Mouse (Mus musculus) kidney, postnatal 36 days (tissue): ENCODE measurements at regions not wholly inside any gene's neighbourhood (a gene's known extent, or its start where the extent isn't known, plus 50 kb on each side); places are given as distances from the start of the nearest gene placed in this dataset.
A peak's percentile ranks its signal among the peaks of the same experiment; 100 is the strongest.

Experiments used
- DNase-seq, 2 experiments: peaks; one replicate each; pipeline ENCODE4 v3.0.0; 2021 to 2022; ENCODE audit warnings: mixed read lengths in 2 of 2

GRCm38 (mm10) chr6:139391307-139391706 lies 110.5 kb downstream of the Rergl start:
- DNase-seq, result peak in 1 of 2 experiments; percentile 33

- no peak for DNase-seq
Measured at GRCm38 (mm10) chr6:139350939-139351338, 150.8 kb downstream of the Rergl start.

- DNase-seq, result no peak
Measured at GRCm38 (mm10) chr6:139325226-139325625, 176.6 kb downstream of the Rergl start.

- no peak for DNase-seq
Measured at GRCm38 (mm10) chr6:139307651-139308050, 194.1 kb downstream of the Rergl start.

GRCm38 (mm10) chr6:139304306-139304705 lies 197.5 kb downstream of the Rergl start:
- no peak for DNase-seq

- DNase-seq, result no peak
Measured at GRCm38 (mm10) chr6:139295701-139296100, 206.1 kb downstream of the Rergl start.

GRCm38 (mm10) chr6:139279093-139279492 lies 222.7 kb downstream of the Rergl start:
- DNase-seq, result no peak

GRCm38 (mm10) chr6:139275512-139275911 lies 226.3 kb downstream of the Rergl start:
- DNase-seq, result no peak

GRCm38 (mm10) chr6:139253704-139254103 lies 248.1 kb downstream of the Rergl start:
- DNase-seq, result no peak

GRCm38 (mm10) chr6:139248920-139249547 lies 252.7 kb downstream of the Rergl start:
- DNase-seq, result peak; percentile 11 to 70

GRCm38 (mm10) chr6:139226127-139226526 lies 275.6 kb downstream of the Rergl start:
- DNase-seq, result no peak

GRCm38 (mm10) chr6:139214488-139214887 lies 287.3 kb downstream of the Rergl start:
- no peak for DNase-seq

- DNase-seq, result no peak
Measured at GRCm38 (mm10) chr6:139210256-139210655, 291.5 kb downstream of the Rergl start.

- DNase-seq, result no peak
Measured at GRCm38 (mm10) chr6:139198601-139199000, 303.2 kb downstream of the Rergl start.

GRCm38 (mm10) chr6:139186431-139186830 lies 315.3 kb downstream of the Rergl start:
- no peak for DNase-seq

- no peak for DNase-seq
Measured at GRCm38 (mm10) chr6:139160352-139160751, 341.4 kb downstream of the Rergl start.

GRCm38 (mm10) chr6:139159741-139160140 lies 342.0 kb downstream of the Rergl start:
- DNase-seq, result no peak

- no peak for DNase-seq
Measured at GRCm38 (mm10) chr6:139154802-139155201, 347.0 kb downstream of the Rergl start.

GRCm38 (mm10) chr6:139135693-139136092 lies 366.1 kb downstream of the Rergl start:
- DNase-seq, result no peak

- no peak for DNase-seq
Measured at GRCm38 (mm10) chr6:139132083-139132679, 369.6 kb downstream of the Rergl start.

GRCm38 (mm10) chr6:139108263-139108662 lies 393.5 kb downstream of the Rergl start:
- DNase-seq, result no peak

- DNase-seq, result no peak
Measured at GRCm38 (mm10) chr6:139103397-139103796, 398.4 kb downstream of the Rergl start.

GRCm38 (mm10) chr6:139099273-139099672 lies 402.5 kb downstream of the Rergl start:
- DNase-seq, result no peak

GRCm38 (mm10) chr6:139075433-139075832 lies 417.1 kb upstream of the Igbp1b start:
- no peak for DNase-seq

GRCm38 (mm10) chr6:139027696-139028095 lies 369.4 kb upstream of the Igbp1b start:
- no peak for DNase-seq
